Comparison of ENCODE assay signal across 12 mouse cellular contexts in genomic region chr13:95533640-95534039, GRCm38 (mm10). TPM values are rescaled to one million over a fixed set of nuclear protein-coding genes. Genes with fewer than 3 reads are reported as not detected.
DNase-seq lines count a peak whose midpoint lies in the region; ATAC-seq and TF ChIP-seq lines count a peak whose summit lies in the region.
"Had no signal": no experiment of that assay in that cellular context is flagged by ENCODE, and none has a peak within 500 bp of the region (broad histone marks: within the 10 kb centered on the region; RNA-seq: fewer than 3 reads in every experiment).

No protein-coding gene starts in this region.

- no peak for TF ChIP-seq EP300 in heart, postnatal 0 days (IDR thresholded peaks at IDR 0.05; ENCODE audit: low read depth)

- no peak overlapping the region for H3K4me2 ChIP-seq in heart, postnatal 0 days (ENCODE audit: low read depth, low read length)
- H3K4me2 ChIP-seq in hindbrain, embryonic 12.5 days (replicated peaks): peak overlapping the region; percentile 41; the same call in 1 of the 2 replicates
- no peak overlapping the region for H3K4me2 ChIP-seq in midbrain, embryonic 15.5 days

- 0 out of 2 replicates have a peak, but pooled peaks cover 13% of the 10 kb centered on the region for H3K4me1 ChIP-seq in heart, postnatal 0 days (ENCODE audit: control insufficient read depth, insufficient read depth)
- peaks cover 27% of the 10 kb centered on the region for H3K4me1 ChIP-seq in hindbrain, embryonic 12.5 days
- H3K4me1 ChIP-seq in midbrain, embryonic 15.5 days: peaks cover 26% of the 10 kb centered on the region

- no peaks in the 10 kb centered on the region for H3K9me3 ChIP-seq in heart, postnatal 0 days (replicated peaks; ENCODE audit: control insufficient read depth, low read length)
- H3K9me3 ChIP-seq in hindbrain, embryonic 12.5 days (replicated peaks): no peaks in the 10 kb centered on the region
- no peaks in the 10 kb centered on the region for H3K9me3 ChIP-seq in midbrain, embryonic 15.5 days

- no peaks in the 10 kb centered on the region for H3K27me3 ChIP-seq in heart, postnatal 0 days (ENCODE audit: control insufficient read depth, insufficient read depth, low read length)
- H3K27me3 ChIP-seq in hindbrain, embryonic 12.5 days: 0 out of 2 replicates have a peak, but pooled peaks cover 4% of the 10 kb centered on the region
- no peaks in the 10 kb centered on the region; the same call in 1 of the 2 replicates for H3K27me3 ChIP-seq in midbrain, embryonic 15.5 days (replicated peaks)

- WGBS in heart, postnatal 0 days: 33% methylated on average over 8 of the region's 8 CpGs
- 22% methylated on average over 8 of the region's 8 CpGs for WGBS in hindbrain, embryonic 12.5 days
- WGBS in midbrain, embryonic 15.5 days: 24% methylated on average over 8 of the region's 8 CpGs

- H3K9ac ChIP-seq in heart, postnatal 0 days (replicated peaks; ENCODE audit: low read depth, low read length): no peak overlapping the region
- H3K9ac ChIP-seq in hindbrain, embryonic 12.5 days: no peak overlapping the region
- H3K9ac ChIP-seq in midbrain, embryonic 15.5 days: no peak overlapping the region

- 0 out of 2 replicates have a peak overlapping the region, but pooled peaks have one; percentile 25 for H3K27ac ChIP-seq in heart, postnatal 0 days (ENCODE audit: low read depth)
- no peak overlapping the region for H3K27ac ChIP-seq in hindbrain, embryonic 12.5 days
- no peak overlapping the region for H3K27ac ChIP-seq in midbrain, embryonic 15.5 days

- no peak for TF ChIP-seq CTCF in heart, postnatal 0 days (IDR thresholded peaks at IDR 0.05; ENCODE audit: low read depth)

- no peak overlapping the region for H3K4me3 ChIP-seq in heart, postnatal 0 days (ENCODE audit: low read depth, low read length)
- no peak overlapping the region for H3K4me3 ChIP-seq in hindbrain, embryonic 12.5 days
- no peak overlapping the region for H3K4me3 ChIP-seq in midbrain, embryonic 15.5 days

- no peaks in the 10 kb centered on the region for H3K36me3 ChIP-seq in heart, postnatal 0 days (replicated peaks; ENCODE audit: control insufficient read depth, insufficient read depth, low read length)
- H3K36me3 ChIP-seq in hindbrain, embryonic 12.5 days: no peaks in the 10 kb centered on the region
- no peaks in the 10 kb centered on the region for H3K36me3 ChIP-seq in midbrain, embryonic 15.5 days (replicated peaks)

- no peak for DNase-seq in heart, postnatal 0 days (ENCODE audit: low spot score)
- no peak for DNase-seq in heart, adult 9 months (ENCODE audit: low spot score in 2 of 2)
- DNase-seq in ZHBTc4 (ENCODE audit: low read depth, low spot score): peak; percentile 57
- no peak for DNase-seq in right cerebral cortex, adult 2 months (ENCODE audit: low spot score in 2 of 2)
- DNase-seq in lung, postnatal 14 days: no peak
- DNase-seq: adrenal gland, postnatal 10 days had no signal

- no peak for ATAC-seq in heart, postnatal 0 days (ENCODE audit: insufficient read depth, low read depth)
- ATAC-seq in hindbrain, embryonic 12.5 days (ENCODE audit: low FRiP score): peak; percentile 21; the same call in 1 of the 2 replicates
- 0 out of 2 replicates have a peak, but pooled peaks have one; percentile 34 for ATAC-seq in midbrain, embryonic 15.5 days (replicated peaks)
- ATAC-seq in cerebellum, adult (ENCODE audit: insufficient number of reproducible peaks, low FRiP score, low TSS enrichment): no peak
- ATAC-seq: CD4-positive, CD25-positive, alpha-beta regulatory T cell, adult 4 months had no signal

RNA-seq across cellular contexts. Expression of gene F2rl1, which starts 8.6 kb away (rescaled TPM):
- total RNA-seq in heart, postnatal 0 days (2014; rRNA removed; ENCODE audit: low replicate concordance): 0.95 and 2.3 TPM in 2 replicates
- 0.21 and 0.25 TPM in 2 replicates for polyA plus RNA-seq in heart, postnatal 0 days (2015; fragmentation: Nextera tagmentation; extraction: Ambion mirVana)
- 0.21 and 0.25 TPM in 2 replicates for polyA plus RNA-seq in hindbrain, embryonic 12.5 days (2016; fragmentation: Nextera tagmentation; extraction: Ambion mirVana)
- 0.14 and 0.15 TPM in 2 replicates for polyA plus RNA-seq in midbrain, embryonic 15.5 days (2015; fragmentation: Nextera tagmentation; extraction: Ambion mirVana)

RNA-seq across cellular contexts. Expression of gene S100z, which starts 55.1 kb away (rescaled TPM):
- total RNA-seq in heart, postnatal 0 days (2014; rRNA removed; ENCODE audit: low replicate concordance): not detected in 2 replicates
- not detected in 2 replicates for polyA plus RNA-seq in heart, postnatal 0 days (2015; fragmentation: Nextera tagmentation; extraction: Ambion mirVana)
- polyA plus RNA-seq in hindbrain, embryonic 12.5 days (2016; fragmentation: Nextera tagmentation; extraction: Ambion mirVana): not detected in 2 replicates
- not detected in 2 replicates for polyA plus RNA-seq in midbrain, embryonic 15.5 days (2015; fragmentation: Nextera tagmentation; extraction: Ambion mirVana)
- total RNA-seq: adrenal gland, postnatal 10 days; common myeloid progenitor, adult 5-6 weeks; left cerebral cortex, postnatal 25 days had no signal
- polyA plus RNA-seq: CD4-positive, CD25-positive, alpha-beta regulatory T cell, adult 4 months had no signal

Comparison
In these comparisons a context has a peak if more than half of its experiments do, and no peak if none do; other contexts are left out.
1. ATAC-seq: peak in hindbrain, embryonic 12.5 days (single experiment) and midbrain, embryonic 15.5 days (single experiment); none in heart, postnatal 0 days (single experiment) and cerebellum, adult (single experiment).